Mouse (Mus musculus): Measurements from ENCODE around the gene Mdm4. TPM values are rescaled to one million over a fixed set of nuclear protein-coding genes. Genes with fewer than 3 reads are reported as not detected.

Mdm4 gene
- total RNA-seq, 2 experiments from 2014 or later: 19.7 to 27.7 TPM

GRCm38 (mm10) chr1:132938975-132939374 lies 91.4 kb downstream of the Mdm4 start:
- DNase-seq: peak in 1 of 2 experiments; percentile 9

GRCm38 (mm10) chr1:132937296-132938030 lies 92.9 kb downstream of the Mdm4 start:
- DNase-seq: no peak

- peak; percentile 9 to 26 for DNase-seq
Observed at GRCm38 (mm10) chr1:132934856-132935255, 95.5 kb downstream of the Mdm4 start.

GRCm38 (mm10) chr1:132932421-132932820 lies 97.9 kb downstream of the Mdm4 start:
- DNase-seq: peak in 1 of 2 experiments; percentile 8

- no peak for DNase-seq
Observed at GRCm38 (mm10) chr1:132930291-132930690, 100.1 kb downstream of the Mdm4 start.

- no peak for DNase-seq
Observed at GRCm38 (mm10) chr1:132928907-132929250, 101.5 kb downstream of the Mdm4 start.

GRCm38 (mm10) chr1:132928032-132928906 lies 102.1 kb downstream of the Mdm4 start:
- no peak for DNase-seq

- DNase-seq: no peak
Observed at GRCm38 (mm10) chr1:132925270-132925669, 105.1 kb downstream of the Mdm4 start.

- no peak for DNase-seq
Observed at GRCm38 (mm10) chr1:132922257-132922656, 108.1 kb downstream of the Mdm4 start.

GRCm38 (mm10) chr1:132921071-132921470 lies 109.3 kb downstream of the Mdm4 start:
- DNase-seq: no peak

- no peak for DNase-seq
Observed at GRCm38 (mm10) chr1:132919258-132919657, 111.1 kb downstream of the Mdm4 start.

- DNase-seq: peak in 1 of 2 experiments; percentile 9
Observed at GRCm38 (mm10) chr1:132918117-132918680, 112.2 kb downstream of the Mdm4 start.

GRCm38 (mm10) chr1:132917554-132917953 lies 112.8 kb downstream of the Mdm4 start:
- DNase-seq: no peak

GRCm38 (mm10) chr1:132915849-132916493 lies 114.4 kb downstream of the Mdm4 start:
- no peak for DNase-seq

GRCm38 (mm10) chr1:132910414-132911041 lies 119.8 kb downstream of the Mdm4 start:
- DNase-seq: no peak

GRCm38 (mm10) chr1:132909951-132910350 lies 120.4 kb downstream of the Mdm4 start:
- DNase-seq: no peak

Small RNAs within 50 kb of the gene (microRNA-seq; reads per million reads assigned to microRNA genes)
- gene Gm44300: 0 reads per million in 2 experiments

Other genes starting within 250 kb of the Mdm4 start
- gene Lrrn2, start 150.3 kb downstream of the Mdm4 start, total RNA-seq (2021): 1 to 10 TPM; 3.8 to 4.2 TPM
- gene Pik3c2b, start 15.1 kb upstream of the Mdm4 start, total RNA-seq (2021): 10 to 100 TPM; 13.9 to 14.3 TPM
- 10 to 100 TPM; 21.6 to 23.1 TPM for gene Ppp1r15b, start 100.6 kb upstream of the Mdm4 start, total RNA-seq (2021)
- gene Plekha6, start 133.6 kb upstream of the Mdm4 start, total RNA-seq (2021): 10 to 100 TPM; 40.5 to 47.7 TPM